In genomic region chr2:32104122-32104521, GRCm38 (mm10) we compare ENCODE assay signal across 20 mouse cellular contexts. TPM values are rescaled to one million over a fixed set of nuclear protein-coding genes. Genes with fewer than 3 reads are reported as not detected.
DNase-seq lines count a peak whose midpoint lies in the region; ATAC-seq lines count a peak whose summit lies in the region.
"Had no signal": no experiment of that assay in that cellular context is flagged by ENCODE, and none has a peak within 500 bp of the region (broad histone marks: within the 10 kb centered on the region; RNA-seq: fewer than 3 reads in every experiment).

No protein-coding gene starts in this region.

- 0 out of 2 replicates have a peak, but pooled peaks cover 5% of the 10 kb centered on the region for H3K9me3 ChIP-seq in heart, embryonic 10.5 days
- peaks cover 3% of the 10 kb centered on the region; the same call in 1 of the 2 replicates for H3K9me3 ChIP-seq in hindbrain, embryonic 10.5 days
- no peaks in the 10 kb centered on the region; the same call in 1 of the 2 replicates for H3K9me3 ChIP-seq in hindbrain, embryonic 12.5 days (replicated peaks)
- H3K9me3 ChIP-seq in kidney, embryonic 15.5 days (replicated peaks) = no peaks in the 10 kb centered on the region
- H3K9me3 ChIP-seq: liver, embryonic 15.5 days had no signal

- peak overlapping the region; percentile 84 for H3K27ac ChIP-seq in heart, embryonic 10.5 days
- peak overlapping the region; percentile 41 for H3K27ac ChIP-seq in hindbrain, embryonic 10.5 days
- no peak overlapping the region for H3K27ac ChIP-seq in hindbrain, embryonic 12.5 days
- H3K27ac ChIP-seq in kidney, embryonic 15.5 days = no peak overlapping the region
- H3K27ac ChIP-seq: embryonic facial prominence, embryonic 10.5 days; liver, embryonic 15.5 days had no signal

- peaks cover 40% of the 10 kb centered on the region for H3K4me1 ChIP-seq in heart, embryonic 10.5 days
- H3K4me1 ChIP-seq in hindbrain, embryonic 10.5 days (replicated peaks) = peaks cover 36% of the 10 kb centered on the region
- H3K4me1 ChIP-seq in hindbrain, embryonic 12.5 days = peaks cover 17% of the 10 kb centered on the region
- H3K4me1 ChIP-seq in kidney, embryonic 15.5 days = peaks cover 13% of the 10 kb centered on the region

- ATAC-seq in hindbrain, embryonic 12.5 days (ENCODE audit: low FRiP score) = no peak
- ATAC-seq in kidney, embryonic 15.5 days (replicated peaks; ENCODE audit: low FRiP score) = no peak
- ATAC-seq: forebrain, embryonic 14.5 days; inflammation-experienced regulatory T-cells, adult 6 months had no signal

- WGBS in heart, embryonic 10.5 days = 82% methylated on average over 7 of the region's 7 CpGs
- WGBS in hindbrain, embryonic 10.5 days = 86% methylated on average over 7 of the region's 7 CpGs
- 81% methylated on average over 7 of the region's 7 CpGs for WGBS in hindbrain, embryonic 12.5 days
- 75% methylated on average over 7 of the region's 7 CpGs for WGBS in kidney, embryonic 15.5 days

- no peak for DNase-seq in heart, embryonic 10.5 days (ENCODE audit: low spot score)
- no peak for DNase-seq in heart, postnatal 4 days
- no peak for DNase-seq in hindbrain, embryonic 10.5 days (ENCODE audit: low spot score)
- DNase-seq in right cerebral cortex, adult 18-20 months = peak; percentile 61
- no peak for DNase-seq in right cerebral cortex, postnatal 4 days
- DNase-seq: adrenal gland, adult 8-10 months; B cell, adult 2 months; cerebellum, adult 11 months; cerebellum, postnatal 36 days; gastrocnemius, postnatal 10 days; kidney, adult 9 months; kidney, postnatal 4 days; lung, postnatal 10 days; thymus, postnatal 36 days had no signal

- H3K36me3 ChIP-seq in heart, embryonic 10.5 days = peaks cover 25% of the 10 kb centered on the region
- H3K36me3 ChIP-seq in hindbrain, embryonic 10.5 days = peaks cover 7% of the 10 kb centered on the region
- peaks cover 12% of the 10 kb centered on the region; the same call in 1 of the 2 replicates for H3K36me3 ChIP-seq in hindbrain, embryonic 12.5 days
- H3K36me3 ChIP-seq in kidney, embryonic 15.5 days = no peaks in the 10 kb centered on the region
- H3K36me3 ChIP-seq: embryonic facial prominence, embryonic 10.5 days; liver, embryonic 15.5 days had no signal

- H3K27me3 ChIP-seq in heart, embryonic 10.5 days (ENCODE audit: insufficient read depth, poor library complexity, severe bottlenecking) = no peaks in the 10 kb centered on the region
- no peaks in the 10 kb centered on the region for H3K27me3 ChIP-seq in hindbrain, embryonic 10.5 days (ENCODE audit: insufficient read depth, poor library complexity, severe bottlenecking)
- H3K27me3 ChIP-seq in hindbrain, embryonic 12.5 days = no peaks in the 10 kb centered on the region
- no peaks in the 10 kb centered on the region for H3K27me3 ChIP-seq in kidney, embryonic 15.5 days
- H3K27me3 ChIP-seq: liver, embryonic 15.5 days had no signal

- no peak overlapping the region for H3K9ac ChIP-seq in hindbrain, embryonic 12.5 days
- no peak overlapping the region for H3K9ac ChIP-seq in kidney, embryonic 15.5 days
- H3K9ac ChIP-seq: liver, embryonic 15.5 days had no signal

- no peak overlapping the region for H3K4me3 ChIP-seq in heart, embryonic 10.5 days
- H3K4me3 ChIP-seq in hindbrain, embryonic 10.5 days = no peak overlapping the region
- no peak overlapping the region for H3K4me3 ChIP-seq in hindbrain, embryonic 12.5 days
- no peak overlapping the region for H3K4me3 ChIP-seq in kidney, embryonic 15.5 days (replicated peaks)
- H3K4me3 ChIP-seq: liver, embryonic 15.5 days had no signal

- H3K4me2 ChIP-seq in hindbrain, embryonic 12.5 days (replicated peaks) = no peak overlapping the region
- H3K4me2 ChIP-seq in kidney, embryonic 15.5 days = no peak overlapping the region
- H3K4me2 ChIP-seq: liver, embryonic 15.5 days had no signal

RNA-seq across cellular contexts. Expression of gene Plpp7, which starts 8.8 kb away (rescaled TPM):
- polyA plus RNA-seq in heart, embryonic 10.5 days (2016; fragmentation: Nextera tagmentation; extraction: Ambion mirVana) = 10.9 and 12.9 TPM in 2 replicates
- 10 to 100 TPM; 15.7 to 20.5 TPM for total RNA-seq in heart, postnatal 4 days (2021)
- 7.6 and 7.9 TPM in 2 replicates for polyA plus RNA-seq in hindbrain, embryonic 10.5 days (2016; fragmentation: Nextera tagmentation; extraction: Ambion mirVana)
- 11.1 and 11.5 TPM in 2 replicates for polyA plus RNA-seq in hindbrain, embryonic 12.5 days (2016; fragmentation: Nextera tagmentation; extraction: Ambion mirVana)
- polyA plus RNA-seq in kidney, embryonic 15.5 days (2015; fragmentation: Nextera tagmentation; extraction: Ambion mirVana) = 4.4 and 7.1 TPM in 2 replicates
- polyA plus RNA-seq: inflammation-experienced regulatory T-cells, adult 6 months had no signal

RNA-seq across cellular contexts. Expression of gene Fam78a, which starts 19.5 kb away (rescaled TPM):
- polyA plus RNA-seq in heart, embryonic 10.5 days (2016; fragmentation: Nextera tagmentation; extraction: Ambion mirVana) = 37.7 and 60.1 TPM in 2 replicates
- total RNA-seq in heart, postnatal 4 days (2021) = 10 to 100 TPM; 40.9 to 42.5 TPM
- polyA plus RNA-seq in hindbrain, embryonic 10.5 days (2016; fragmentation: Nextera tagmentation; extraction: Ambion mirVana) = 1.5 and 2.2 TPM in 2 replicates
- 1.8 and 2.4 TPM in 2 replicates for polyA plus RNA-seq in hindbrain, embryonic 12.5 days (2016; fragmentation: Nextera tagmentation; extraction: Ambion mirVana)
- polyA plus RNA-seq in kidney, embryonic 15.5 days (2015; fragmentation: Nextera tagmentation; extraction: Ambion mirVana) = 1.6 and 2.3 TPM in 2 replicates

RNA-seq across cellular contexts. Expression of gene Prrc2b, which starts 46.8 kb away (rescaled TPM):
- 44.1 and 54.6 TPM in 2 replicates for polyA plus RNA-seq in heart, embryonic 10.5 days (2016; fragmentation: Nextera tagmentation; extraction: Ambion mirVana)
- 100 to 1,000 TPM; 138 to 145 TPM for total RNA-seq in heart, postnatal 4 days (2021)
- 55.6 and 68.9 TPM in 2 replicates for polyA plus RNA-seq in hindbrain, embryonic 10.5 days (2016; fragmentation: Nextera tagmentation; extraction: Ambion mirVana)
- 111 and 114 TPM in 2 replicates for polyA plus RNA-seq in hindbrain, embryonic 12.5 days (2016; fragmentation: Nextera tagmentation; extraction: Ambion mirVana)
- 49.2 and 49.7 TPM in 2 replicates for polyA plus RNA-seq in kidney, embryonic 15.5 days (2015; fragmentation: Nextera tagmentation; extraction: Ambion mirVana)

Comparison
In these comparisons a context has a peak if more than half of its experiments do, and no peak if none do; other contexts are left out.
1. H3K27ac ChIP-seq: peak in heart, embryonic 10.5 days (single experiment) and hindbrain, embryonic 10.5 days (single experiment); none in hindbrain, embryonic 12.5 days (single experiment) and kidney, embryonic 15.5 days (single experiment).
2. RNA of gene Fam78a, which starts 19.5 kb away (polyA plus RNA-seq): 37.7 to 60.1 TPM in heart, embryonic 10.5 days; 1.8 to 2.4 TPM in hindbrain, embryonic 12.5 days, 1.6 to 2.3 TPM in kidney, embryonic 15.5 days and 1.5 to 2.2 TPM in hindbrain, embryonic 10.5 days; every median in the first group is over 10 times any median in the second.